Mouse (Mus musculus): ENCODE results near the gene Prop1. TPM values are rescaled to one million over a fixed set of nuclear protein-coding genes. Genes with fewer than 3 reads are reported as not detected.

Prop1 gene
- total RNA-seq, 2 experiments from 2014 or later, result not detected

Other genes with a start within 250 kb of the Prop1 start
- 0.66 and 1.0 TPM in 2 replicates for gene Zfp354c, start 126.0 kb downstream of the Prop1 start, total RNA-seq (2015)
- 0.50 and 1.1 TPM in 2 replicates for gene Zfp354c, start 126.0 kb downstream of the Prop1 start, total RNA-seq (2017)
- gene Zfp879, start 112.2 kb downstream of the Prop1 start, total RNA-seq (2015), result 0.10 TPM in 1 of 2 replicates, not detected in the other
- 0.17 TPM in 1 of 2 replicates, not detected in the other for gene Zfp879, start 112.2 kb downstream of the Prop1 start, total RNA-seq (2017)
- not detected in 2 replicates for gene Grm6, start 103.1 kb downstream of the Prop1 start, total RNA-seq (2015)
- gene Grm6, start 103.1 kb downstream of the Prop1 start, total RNA-seq (2017), result not detected in 2 replicates
- not detected in 2 replicates for gene Zfp454, start 66.1 kb downstream of the Prop1 start, total RNA-seq (2015)
- gene Zfp454, start 66.1 kb downstream of the Prop1 start, total RNA-seq (2017), result not detected in 2 replicates
- 1.8 and 3.8 TPM in 2 replicates for gene Zfp2, start 37.6 kb downstream of the Prop1 start, total RNA-seq (2015)
- 0.68 and 0.96 TPM in 2 replicates for gene Zfp2, start 37.6 kb downstream of the Prop1 start, total RNA-seq (2017)
- 0.10 TPM in 1 of 2 replicates, not detected in the other for gene Zfp354b, start 22.1 kb downstream of the Prop1 start, total RNA-seq (2015)
- 0.27 TPM in 1 of 2 replicates, not detected in the other for gene Zfp354b, start 22.1 kb downstream of the Prop1 start, total RNA-seq (2017)
- gene 4933414I15Rik, start 10.0 kb downstream of the Prop1 start, total RNA-seq (2015), result not detected in 2 replicates
- gene 4933414I15Rik, start 10.0 kb downstream of the Prop1 start, total RNA-seq (2017), result not detected in 2 replicates
- gene Olfr1378, start 12.8 kb upstream of the Prop1 start, total RNA-seq (2015), result not detected in 2 replicates
- not detected in 2 replicates for gene Olfr1378, start 12.8 kb upstream of the Prop1 start, total RNA-seq (2017)
- gene Olfr1377, start 28.2 kb upstream of the Prop1 start, total RNA-seq (2015), result not detected in 2 replicates
- not detected in 2 replicates for gene Olfr1377, start 28.2 kb upstream of the Prop1 start, total RNA-seq (2017)
- gene Olfr51, start 49.8 kb upstream of the Prop1 start, total RNA-seq (2015), result not detected in 2 replicates
- not detected in 2 replicates for gene Olfr51, start 49.8 kb upstream of the Prop1 start, total RNA-seq (2017)
- not detected in 2 replicates for gene Olfr54, start 60.5 kb upstream of the Prop1 start, total RNA-seq (2015)
- gene Olfr54, start 60.5 kb upstream of the Prop1 start, total RNA-seq (2017), result not detected in 2 replicates
- not detected in 2 replicates for gene Olfr1375, start 94.3 kb upstream of the Prop1 start, total RNA-seq (2015)
- gene Olfr1375, start 94.3 kb upstream of the Prop1 start, total RNA-seq (2017), result not detected in 2 replicates
- gene Zfp354a, start 105.5 kb upstream of the Prop1 start, total RNA-seq (2015), result not detected in 2 replicates
- not detected in 2 replicates for gene Zfp354a, start 105.5 kb upstream of the Prop1 start, total RNA-seq (2017)

Measured in megakaryocyte progenitor cell, adult 5-6 weeks (primary cell).